Mouse (Mus musculus) MEL (cell line): ENCODE measurements around the gene Tmem186.

Source experiments
- CTCF ChIP-seq, 3 experiments: IDR thresholded peaks in 2 of 3; conservative IDR thresholded peaks in 1 of 3; 2 replicates each; pipeline ENCODE4 v1.5.1; 2011 to 2012; ENCODE audit warnings: low read length in 3 of 3, low read depth in 2 of 3, mild to moderate bottlenecking in 2 of 3, improper control_type of control experiment in 1 of 3, inconsistent platforms in 1 of 3, mixed read lengths in 1 of 3, moderate library complexity in 1 of 3; ENCODE audit not compliant: control insufficient read depth in 1 of 3, insufficient read depth in 1 of 3, poor library complexity in 1 of 3, severe bottlenecking in 1 of 3
- GABPA ChIP-seq: IDR thresholded peaks from 2 replicates; pipeline ENCODE4 v1.6.1; 2012; ENCODE audit warnings: low read depth, mild to moderate bottlenecking, inconsistent platforms, low read length, improper control_type of control experiment, moderate library complexity
- POLR2A ChIP-seq, 2 experiments: IDR thresholded peaks; 2 replicates each; pipeline ENCODE4 v1.6.1; 2011 to 2012; ENCODE audit warnings: low read length in 2 of 2, mild to moderate bottlenecking in 2 of 2, control low read depth in 1 of 2, improper control_type of control experiment in 1 of 2, low read depth in 1 of 2, moderate library complexity in 1 of 2; ENCODE audit not compliant: control insufficient read depth in 1 of 2, insufficient read depth in 1 of 2, poor library complexity in 1 of 2
- TAL1 ChIP-seq: IDR thresholded peaks from 2 replicates; pipeline ENCODE4 v1.6.1; 2012; ENCODE audit warnings: mild to moderate bottlenecking, inconsistent platforms, low read length, moderate library complexity, mixed read lengths
- USF1 ChIP-seq: IDR thresholded peaks from 2 replicates; pipeline ENCODE4 v1.6.1; 2014; ENCODE audit warnings: low read depth, mild to moderate bottlenecking, inconsistent platforms, low read length, improper control_type of control experiment, moderate library complexity

GRCm38 (mm10) chr16:8680470-8680869 is 43.0 kb upstream of the Tmem186 start, which contains the start of gene Gm5767:
- TF ChIP-seq CTCF (IDR thresholded peaks at IDR 0.05 in 2 of 3, conservative IDR thresholded peaks at IDR 0.05 in 1 of 3; ENCODE audit: control insufficient read depth in 1 of 3, insufficient read depth in 1 of 3, low read depth in 2 of 3, low read length in 3 of 3, poor library complexity in 1 of 3, severe bottlenecking in 1 of 3): no peak
- TF ChIP-seq USF1: no peak
- no peak for TF ChIP-seq TAL1
- TF ChIP-seq GABPA: no peak
- TF ChIP-seq POLR2A (IDR thresholded peaks at IDR 0.05; ENCODE audit: control insufficient read depth in 1 of 2, insufficient read depth in 1 of 2, low read depth in 1 of 2, low read length in 2 of 2, poor library complexity in 1 of 2): no peak
